Mouse (Mus musculus) v-Abl transformed pro-B cells (cell line): ENCODE measurements around the gene Nudt2.

Experiments
- in situ Hi-C, 2 experiments: fragments of 400-800 bp; cut with MboI; formaldehyde crosslinking; loops; one replicate each; pipeline ENCODE4 v1.15.1; 2025; ENCODE audit not compliant: unreplicated experiment in 2 of 2

Nudt2 gene

DNA sequence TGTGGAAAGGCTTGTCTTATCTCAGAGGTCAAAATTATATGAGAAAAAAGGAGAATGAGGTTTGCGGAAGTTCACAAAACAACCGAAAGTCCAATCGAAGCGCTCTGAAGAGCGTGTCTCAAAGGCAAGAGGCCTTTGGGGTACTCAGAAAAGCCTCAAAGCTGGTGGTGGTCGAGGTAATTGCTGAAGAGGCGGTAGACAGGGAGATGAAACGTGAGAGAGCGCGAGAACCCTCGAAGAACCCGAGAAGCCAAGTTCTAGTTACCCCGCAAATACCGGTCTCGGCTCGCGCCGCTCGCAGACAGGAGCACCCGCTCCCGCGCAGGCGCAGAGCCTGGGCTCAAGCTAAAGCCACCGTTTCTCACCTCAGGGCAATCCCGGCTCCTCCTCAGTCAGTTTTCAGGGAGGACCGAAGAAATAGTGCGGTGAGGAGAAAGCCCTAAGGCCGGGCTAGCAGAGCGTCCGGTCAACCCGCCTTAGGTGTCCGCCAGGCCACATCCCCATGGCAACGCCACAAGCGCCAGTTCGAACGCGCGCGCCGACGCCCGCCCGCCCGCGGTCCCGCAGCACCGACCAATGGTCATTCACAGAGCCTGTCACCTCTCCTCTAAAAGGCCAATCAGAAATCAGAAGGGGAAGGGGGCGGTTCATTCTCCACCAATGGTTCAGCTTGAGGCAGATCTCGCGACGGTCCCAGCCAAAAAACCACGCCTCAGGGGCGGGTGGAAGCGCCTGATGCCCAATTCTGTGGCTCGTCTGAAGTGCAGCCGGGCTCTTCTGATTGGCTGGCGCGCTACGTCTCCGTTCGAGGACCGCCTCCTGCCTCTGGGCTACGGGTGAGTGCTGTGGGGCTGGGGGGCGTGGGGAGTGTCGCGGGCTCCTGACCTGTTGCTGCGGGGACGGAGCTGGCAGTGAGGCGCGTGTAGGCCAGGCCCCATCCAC lies at the start of gene Nudt2, which contains the start of gene Kif24:
Gene Nudt2, plus strand, starts transcription at position 807 of the 942 bp plus-strand sequence.
Gene Kif24, minus strand, starts transcription at position 543 of the 942 bp plus-strand sequence.
- in situ Hi-C loops = loop anchor here (5.0 to 25.0 kb wide), 3 partner anchors 148 to 1498 kb away; partner anchors contain the start of genes Rpp25l (in 2 of the 2) and 1700022I11Rik (in 1 of the 2)

DNA sequence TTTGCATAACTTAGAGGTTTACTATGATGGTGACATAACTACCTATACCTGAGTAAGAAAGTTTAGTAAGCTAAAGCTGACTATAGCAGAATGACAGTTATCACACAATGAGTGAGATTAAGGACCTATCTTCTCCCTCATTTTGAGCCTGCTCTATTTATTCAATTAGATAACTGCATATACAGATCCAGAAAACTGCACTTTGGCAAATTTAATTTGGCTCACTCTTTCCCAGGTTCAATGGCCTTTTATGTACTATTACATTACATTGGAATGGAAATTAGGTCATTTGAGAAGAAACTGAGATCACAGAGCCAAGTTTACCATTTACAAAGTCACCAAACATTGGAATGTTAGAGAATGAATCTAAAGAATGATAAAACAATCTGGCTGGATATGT lies 48.0 kb upstream of the Nudt2 start:
- in situ Hi-C loops = no loop called here

DNA sequence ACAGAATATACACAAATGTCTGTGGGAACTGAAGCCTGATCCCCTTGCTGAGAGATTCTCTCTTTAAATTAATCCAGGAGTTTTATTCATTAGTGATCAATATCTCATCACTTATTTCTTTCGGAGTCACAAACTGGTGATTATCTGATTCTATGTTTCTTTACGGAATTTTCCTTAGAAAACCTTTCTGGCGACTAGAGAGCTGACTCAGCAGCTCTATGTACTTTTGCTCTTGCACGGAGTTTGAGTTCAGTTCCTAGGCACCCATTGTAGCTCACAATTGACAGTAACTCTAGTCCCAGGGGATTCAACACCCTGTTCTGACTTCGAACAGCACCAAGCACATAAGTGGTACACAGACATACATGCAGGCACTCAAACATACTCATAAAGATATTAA lies 26.0 kb upstream of the Nudt2 start:
- in situ Hi-C loops = no loop called here

DNA sequence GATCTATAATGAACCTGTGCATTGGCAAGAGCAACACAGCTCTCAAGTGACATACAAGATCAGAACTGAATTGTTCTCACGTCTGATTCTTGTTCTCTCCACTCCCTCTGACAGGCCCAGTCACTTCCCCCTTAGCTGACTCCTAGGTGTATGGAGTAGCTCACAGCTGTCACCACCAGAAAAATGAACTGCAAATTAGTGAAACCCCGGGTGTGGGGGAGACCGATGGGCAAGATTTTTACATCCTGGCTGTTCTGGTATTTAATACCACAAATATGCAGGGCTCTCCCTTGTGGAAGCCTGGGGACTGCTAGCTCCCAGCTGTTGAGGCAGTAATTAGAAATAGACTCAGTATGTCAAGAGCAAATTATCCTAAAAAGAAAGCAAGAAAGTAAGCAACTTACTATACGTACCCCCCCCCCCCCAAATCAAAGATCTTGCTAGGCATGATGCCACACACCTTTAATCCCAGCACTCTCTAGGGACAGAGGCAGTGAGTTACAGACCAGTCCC lies 22.1 kb upstream of the Nudt2 start:
- in situ Hi-C loops = no loop called here

DNA sequence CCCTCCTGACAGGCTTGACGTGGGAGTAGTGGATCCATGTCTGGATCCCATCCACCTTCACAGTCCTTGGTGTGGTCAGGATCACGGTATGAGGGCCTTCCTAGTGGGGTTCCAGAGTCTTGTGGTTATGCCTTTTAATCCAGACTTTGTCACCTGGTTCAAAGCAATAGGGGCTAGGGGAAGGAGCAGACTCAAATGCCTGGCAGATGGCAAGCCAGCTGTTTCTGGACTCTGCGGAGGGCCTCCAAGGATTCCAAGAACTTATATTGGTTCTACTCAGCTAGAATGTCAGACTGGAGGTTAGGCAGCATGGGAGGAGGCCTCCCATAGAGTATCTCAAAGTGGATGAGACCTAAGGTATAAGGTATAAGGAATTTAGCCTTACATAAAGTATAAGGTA lies 17.4 kb upstream of the Nudt2 start:
- in situ Hi-C loops = no loop called here

DNA sequence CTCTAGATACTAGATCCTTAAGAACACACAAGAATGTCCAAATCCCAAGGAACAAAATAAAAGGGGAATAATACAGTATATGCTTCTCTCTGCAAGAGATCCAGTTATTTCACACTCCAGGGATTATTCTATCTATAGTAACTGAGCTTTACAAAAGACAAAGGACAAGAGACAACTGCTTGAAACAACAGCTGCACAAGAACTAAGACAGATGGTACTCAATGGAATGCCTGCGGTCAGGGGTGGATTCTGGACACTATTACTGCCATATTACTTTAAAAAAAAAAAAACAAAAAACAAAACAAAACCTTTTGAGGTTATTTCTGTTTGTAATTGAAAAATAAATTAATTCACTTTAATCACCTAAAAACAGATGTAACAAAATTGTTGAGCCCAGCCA lies 4.3 kb upstream of the Nudt2 start:
- in situ Hi-C loops = loop anchor here in 1 of 2 experiments (25.0 kb wide), 1 partner anchor 1502 kb away; the partner anchor contains the start of gene 1700022I11Rik

DNA sequence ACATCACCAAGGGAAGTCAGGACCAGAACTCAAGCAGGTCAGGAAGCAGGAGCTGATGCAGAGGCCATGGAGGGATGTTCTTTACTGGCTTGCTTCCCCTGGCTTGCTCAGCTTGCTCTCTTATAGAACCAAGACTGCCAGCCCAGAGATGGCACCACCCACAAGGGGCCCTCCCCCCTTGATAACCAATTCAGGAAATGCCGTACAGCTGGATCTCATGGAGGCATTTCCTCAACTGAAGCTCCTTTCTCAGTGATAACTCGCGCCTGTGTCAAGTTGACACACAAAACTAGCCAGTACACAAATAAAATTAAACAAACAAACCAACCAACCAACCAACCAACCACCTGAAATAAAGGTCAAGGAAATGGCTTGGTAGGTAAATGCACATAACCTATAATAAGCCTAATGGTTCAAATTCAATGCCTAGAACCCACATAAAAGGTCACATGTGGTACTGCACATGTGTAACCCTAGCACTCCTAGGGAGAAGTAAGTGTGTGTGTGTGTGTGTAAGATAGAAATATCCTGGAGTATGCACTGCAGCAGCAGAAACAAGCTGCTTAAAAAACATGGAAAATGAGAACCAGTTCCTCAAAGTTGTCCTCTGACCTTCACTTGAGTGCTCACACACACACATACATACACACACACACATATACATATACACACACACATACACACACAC lies 1.8 kb upstream of the Nudt2 start:
- in situ Hi-C loops = loop anchor here in 1 of 2 experiments (25.0 kb wide), 1 partner anchor 1499 kb away; the partner anchor contains the start of gene 1700022I11Rik

DNA sequence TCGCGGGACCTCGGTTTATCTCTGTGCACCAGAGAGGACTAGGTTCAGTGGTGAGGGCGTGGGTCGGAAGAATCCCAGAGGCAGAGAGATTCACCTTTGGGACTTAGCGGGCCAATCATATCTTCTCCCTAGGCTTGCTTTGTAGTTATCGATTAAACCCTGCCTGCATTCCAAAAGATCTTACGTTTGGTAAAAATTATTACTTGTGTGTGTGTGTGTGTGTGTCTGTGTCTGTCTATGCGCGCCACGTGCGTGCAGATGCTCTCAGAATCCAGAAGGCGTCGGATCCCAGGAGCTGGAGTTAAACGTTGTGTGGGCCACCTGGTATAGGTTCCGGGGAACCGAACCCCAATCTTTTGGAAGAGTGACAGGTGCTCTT lies 325 bp downstream of the Nudt2 start:
- in situ Hi-C loops = loop anchor here (5.0 to 25.0 kb wide), 3 partner anchors 147 to 1497 kb away; partner anchors contain the start of genes Rpp25l (in 2 of the 2) and 1700022I11Rik (in 1 of the 2)

DNA sequence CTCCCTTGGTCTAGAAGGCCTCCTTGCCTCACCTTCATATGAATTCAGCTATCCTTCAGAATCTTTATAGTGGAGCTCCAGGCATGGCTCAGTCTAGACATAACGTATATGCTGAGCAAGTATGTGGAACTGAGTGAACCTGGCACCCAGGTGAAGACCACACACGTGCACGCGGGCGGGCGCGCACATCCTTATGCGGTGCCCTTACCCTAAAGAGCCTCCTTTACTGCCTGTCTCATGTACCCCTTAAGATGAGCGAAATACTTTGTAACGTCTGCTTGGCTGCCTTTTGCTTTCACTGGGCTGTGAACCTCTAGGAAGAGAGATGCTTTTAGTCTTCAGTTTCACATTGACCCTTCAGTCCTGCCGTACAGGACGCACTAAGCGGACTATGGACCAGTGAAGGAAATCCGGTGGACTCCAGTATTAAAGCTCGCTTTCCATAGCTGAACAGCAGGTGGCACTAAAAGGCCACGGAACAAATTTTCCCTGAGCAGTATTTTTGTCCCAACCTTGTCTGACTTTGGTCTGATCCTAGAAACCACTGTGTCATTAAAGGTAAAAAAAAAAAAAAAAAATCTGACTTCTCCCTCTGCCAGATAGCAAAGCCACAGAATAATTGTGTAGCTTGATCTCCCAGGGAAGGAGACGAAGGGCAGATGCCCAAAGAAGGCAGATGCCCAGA lies 3.6 kb downstream of the Nudt2 start:
- in situ Hi-C loops = loop anchor here (5.0 to 25.0 kb wide), 3 partner anchors 144 to 1494 kb away; partner anchors contain the start of genes Rpp25l (in 2 of the 2) and 1700022I11Rik (in 1 of the 2)

DNA sequence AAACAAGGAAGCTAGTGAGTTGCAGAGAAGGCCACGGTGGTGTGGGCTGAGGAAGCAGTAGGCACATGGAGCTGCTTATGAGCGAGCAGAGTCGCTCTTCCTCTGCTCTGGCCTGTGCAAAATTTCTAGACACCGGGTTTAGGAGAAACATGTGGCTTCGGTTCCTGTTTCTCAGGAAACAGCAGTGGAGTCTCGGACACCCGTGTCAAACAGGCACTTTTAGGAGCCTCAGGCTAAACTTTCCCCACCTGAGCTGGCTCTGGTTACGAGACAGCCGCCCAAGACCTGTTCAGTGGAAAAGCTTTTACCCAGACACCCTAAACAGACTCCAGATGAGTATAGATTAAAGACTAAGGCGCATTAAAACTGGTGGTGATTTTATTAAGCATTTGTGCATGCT lies 4.2 kb downstream of the Nudt2 start:
- in situ Hi-C loops = loop anchor here (5.0 to 25.0 kb wide), 3 partner anchors 143 to 1493 kb away; partner anchors contain the start of genes Rpp25l (in 2 of the 2) and 1700022I11Rik (in 1 of the 2)

DNA sequence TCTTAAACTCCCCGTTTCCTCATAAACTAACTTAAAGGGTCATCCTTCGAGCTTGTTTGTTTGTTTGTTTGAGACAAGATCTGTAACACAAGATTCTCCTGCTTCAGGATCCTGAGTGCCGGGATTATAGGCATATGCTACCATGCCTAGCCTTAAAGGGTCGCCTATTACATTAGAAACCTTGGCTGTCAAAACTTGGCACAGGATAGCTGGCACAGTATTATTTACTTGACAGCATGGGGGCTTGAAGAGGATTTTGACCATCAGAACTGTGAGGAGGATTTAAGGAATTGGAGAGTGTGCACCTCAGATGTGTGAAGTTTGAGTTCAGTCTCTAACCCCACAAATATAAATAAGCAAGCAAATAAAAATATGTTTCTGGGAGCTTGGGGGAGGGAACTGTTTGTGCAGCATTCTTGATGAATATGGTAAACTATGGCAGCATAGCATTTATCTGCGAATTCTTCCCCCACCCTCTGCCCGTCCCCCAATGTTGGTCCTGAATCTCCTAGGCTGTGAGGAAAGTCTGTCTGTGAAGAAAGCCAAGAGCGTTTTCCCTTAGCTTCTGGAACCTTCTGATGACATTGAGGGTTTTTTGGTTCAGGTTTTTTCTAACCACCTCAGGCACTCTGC lies 5.2 kb downstream of the Nudt2 start:
- in situ Hi-C loops = loop anchor here in 1 of 2 experiments (25.0 kb wide), 1 partner anchor 1492 kb away; the partner anchor contains the start of gene 1700022I11Rik

DNA sequence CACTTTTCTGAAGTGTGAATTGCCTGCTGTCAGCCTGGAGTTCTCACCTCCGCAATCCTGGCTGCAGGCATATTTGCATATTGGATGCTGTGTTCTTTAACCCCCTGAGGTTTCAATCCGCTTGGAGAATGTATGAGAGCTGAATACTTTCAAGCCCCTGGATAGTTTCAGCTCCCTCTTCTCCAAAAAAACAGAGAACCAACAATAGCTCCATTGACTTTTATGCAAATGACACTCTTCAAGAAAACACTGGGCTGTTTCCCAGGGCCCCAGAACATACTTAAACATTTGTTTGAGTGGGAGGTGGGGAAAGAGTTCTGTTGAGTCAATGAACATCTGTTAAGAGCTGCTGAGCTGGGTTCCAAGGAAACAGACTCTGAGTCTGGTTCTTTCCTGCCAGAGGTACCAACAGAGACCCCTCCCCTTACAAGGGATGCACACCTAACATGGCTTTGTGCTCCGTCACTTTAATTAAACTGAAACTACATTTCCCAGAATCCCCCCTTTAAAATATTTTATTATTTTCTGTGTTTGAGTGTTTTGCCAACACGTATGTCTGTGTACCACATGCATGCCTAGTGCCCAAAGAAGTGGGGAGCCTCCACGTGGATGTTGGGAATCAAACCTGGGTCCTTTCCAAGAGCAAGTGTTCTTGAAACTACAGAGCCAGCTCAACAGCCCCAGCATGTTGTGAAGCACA lies 5.9 kb downstream of the Nudt2 start:
- in situ Hi-C loops = loop anchor here in 1 of 2 experiments (25.0 kb wide), 1 partner anchor 1491 kb away; the partner anchor contains the start of gene 1700022I11Rik

DNA sequence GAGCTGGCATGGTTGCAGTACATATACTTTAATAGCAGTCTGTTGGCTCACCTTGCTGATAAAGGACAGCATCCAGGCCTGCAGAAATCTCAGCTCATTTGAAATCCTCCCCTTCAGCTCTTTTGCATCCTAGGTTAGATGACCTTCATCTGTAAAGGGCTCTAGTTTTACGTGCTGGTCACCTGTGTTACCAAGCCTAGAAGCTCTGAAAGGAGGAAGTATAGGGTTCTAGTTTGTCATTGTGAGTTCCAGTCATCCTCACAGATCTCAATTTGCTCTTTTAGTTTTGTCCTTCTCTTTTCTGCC lies 6.4 kb downstream of the Nudt2 start:
- in situ Hi-C loops = loop anchor here in 1 of 2 experiments (25.0 kb wide), 1 partner anchor 1491 kb away; the partner anchor contains the start of gene 1700022I11Rik

DNA sequence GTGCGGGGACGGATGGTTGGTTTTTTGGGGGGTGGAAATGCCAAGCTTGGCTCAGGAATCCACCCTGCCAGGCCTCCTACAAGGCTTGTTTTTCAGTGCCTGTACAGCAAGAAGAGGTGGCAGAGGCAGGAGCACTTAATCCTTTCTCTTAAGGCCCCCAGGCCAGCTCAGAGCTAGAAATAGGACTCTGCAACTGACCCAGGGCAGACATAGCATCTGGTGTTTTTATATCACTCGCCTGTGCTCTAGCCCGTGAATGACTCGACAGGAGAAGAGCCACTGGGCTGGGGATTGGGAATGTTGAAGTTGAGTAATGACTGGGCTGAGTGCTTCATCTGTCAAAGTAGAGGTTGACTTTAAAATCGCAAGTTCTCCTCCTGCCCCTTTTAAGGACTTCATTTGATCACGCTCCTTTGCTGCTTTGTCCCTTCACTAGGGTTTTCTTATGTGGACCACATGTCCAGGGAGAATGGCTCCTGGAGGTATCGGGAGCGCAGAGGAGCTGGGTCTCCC lies 12.8 kb downstream of the Nudt2 start:
- in situ Hi-C loops = no loop called here

DNA sequence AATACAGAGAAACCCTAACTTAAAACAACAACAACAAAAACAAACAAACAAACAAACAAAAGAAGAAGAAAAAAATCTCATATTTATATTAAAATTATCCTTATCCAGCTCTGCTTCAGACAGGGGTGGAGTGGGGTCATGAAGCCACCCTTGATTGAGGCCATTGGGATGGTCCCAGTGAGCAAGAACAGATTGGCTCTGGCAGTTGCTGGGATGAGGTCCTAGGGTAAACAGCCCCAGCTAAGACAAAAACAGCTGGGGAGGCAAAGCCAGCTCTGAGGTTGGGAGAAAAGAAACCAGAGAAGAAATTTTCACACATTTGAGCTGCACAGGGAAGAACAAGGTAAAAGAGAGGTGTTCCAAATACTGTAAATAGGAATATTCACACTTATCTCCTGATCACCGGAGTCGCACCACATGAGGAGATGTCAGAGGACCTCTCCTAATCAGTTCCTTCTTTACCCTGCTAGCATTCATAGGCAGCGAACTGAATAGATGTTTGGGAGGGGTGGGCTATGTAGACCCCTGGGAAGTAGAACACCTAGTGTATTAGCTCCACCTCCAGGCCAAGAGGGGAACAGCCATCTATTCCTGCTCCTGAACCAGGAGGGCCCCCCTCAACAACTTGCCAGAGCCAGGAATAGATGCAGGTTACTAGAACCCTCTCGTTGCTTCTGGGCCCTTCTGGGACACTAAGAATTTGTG lies 14.0 kb downstream of the Nudt2 start:
- in situ Hi-C loops = no loop called here

DNA sequence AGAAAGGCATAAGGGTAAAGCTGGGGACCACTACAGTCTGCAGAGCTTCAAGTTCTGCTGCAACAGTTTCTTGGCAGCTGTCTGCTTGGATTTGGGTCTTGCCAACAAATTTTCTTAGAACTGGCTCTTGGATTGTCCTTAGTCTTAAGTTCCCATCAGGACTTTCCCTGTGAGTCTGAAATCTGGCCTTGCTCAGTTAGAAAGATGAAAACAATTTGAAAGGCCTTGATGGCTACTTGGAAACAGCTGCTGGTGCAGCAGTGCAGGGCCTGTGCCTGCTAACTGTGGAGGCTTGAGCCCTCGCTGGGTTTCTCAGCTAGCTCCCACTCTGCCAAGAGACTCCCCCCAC lies 14.5 kb downstream of the Nudt2 start:
- in situ Hi-C loops = no loop called here

DNA sequence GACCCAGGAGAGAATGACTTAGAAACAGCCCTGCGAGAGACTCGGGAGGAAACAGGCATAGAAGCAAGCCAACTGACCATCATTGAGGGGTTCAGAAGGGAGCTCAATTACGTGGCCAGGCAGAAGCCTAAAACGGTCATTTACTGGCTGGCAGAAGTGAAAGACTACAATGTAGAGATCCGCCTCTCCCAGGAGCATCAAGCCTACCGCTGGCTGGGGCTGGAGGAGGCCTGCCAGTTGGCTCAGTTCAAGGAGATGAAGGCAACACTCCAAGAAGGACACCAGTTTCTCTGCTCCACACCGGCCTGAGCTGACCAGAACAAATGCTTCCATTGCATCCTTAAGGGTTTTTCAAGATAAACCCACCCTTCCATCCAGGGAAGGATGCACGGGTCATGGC lies 15.3 kb downstream of the Nudt2 start:
- in situ Hi-C loops = no loop called here

DNA sequence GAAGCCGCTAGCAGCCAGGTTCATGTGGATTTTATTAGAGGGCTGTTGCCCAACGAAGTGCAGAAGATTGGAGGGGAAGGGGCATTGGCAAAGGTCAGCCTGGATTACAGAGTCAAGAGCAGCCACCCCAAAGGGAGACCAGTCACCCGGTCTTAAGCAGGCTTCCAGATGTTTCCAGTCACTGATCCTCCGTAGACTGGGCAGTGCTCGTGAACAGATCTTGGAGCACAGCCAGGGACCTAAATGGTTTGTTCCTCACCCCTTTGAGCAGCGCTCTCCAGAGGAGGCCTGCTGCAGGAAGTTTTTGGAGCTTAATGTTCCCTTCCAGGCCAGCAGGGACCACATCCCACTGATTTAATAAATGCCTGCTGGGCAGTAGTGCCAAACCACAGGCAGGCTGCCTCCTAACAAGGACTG lies 16.7 kb downstream of the Nudt2 start:
- in situ Hi-C loops = no loop called here
